Mouse (Mus musculus) embryonic facial prominence, embryonic 10.5 days (tissue): Measurements from ENCODE around the gene Phf21a. TPM values are rescaled to one million over a fixed set of nuclear protein-coding genes. Genes with fewer than 3 reads are reported as not detected.

Source experiments
- DNase-seq: peaks from one replicate; pipeline ENCODE4 v3.0.0-alpha.2; 2017; ENCODE audit warnings: low spot score
- H3K27ac ChIP-seq: fragments of 300-500 bp; sonication (generic); replicated peaks from 2 replicates; pipeline ENCODE4 v1.5.1; 2016; ENCODE audit warnings: mild to moderate bottlenecking
- H3K27me3 ChIP-seq: fragments of 300-500 bp; sonication (generic); replicated peaks from 2 replicates; pipeline ENCODE4 v1.6.1; 2016; ENCODE audit warnings: low read depth, mild to moderate bottlenecking; ENCODE audit not compliant: poor library complexity, severe bottlenecking
- H3K36me3 ChIP-seq: fragments of 300-500 bp; sonication (generic); replicated peaks from 2 replicates; pipeline ENCODE4 v1.6.1; 2016; ENCODE audit warnings: mild to moderate bottlenecking, moderate library complexity
- H3K4me1 ChIP-seq: fragments of 300-500 bp; sonication (generic); 2 replicates; pipeline ENCODE4 v1.6.1; 2016
- H3K4me3 ChIP-seq: fragments of 300-500 bp; sonication (generic); 2 replicates; pipeline ENCODE4 v1.5.1; 2016; ENCODE audit warnings: mild to moderate bottlenecking, moderate library complexity
- H3K9me3 ChIP-seq: fragments of 300-500 bp; sonication (generic); 2 replicates; pipeline ENCODE4 v1.6.1; 2016; ENCODE audit warnings: mild to moderate bottlenecking
- WGBS: fragments of 180-500 bp; shearing (Covaris S2); methylation state at CpG from one replicate; pipeline ENCODE4 v1.1.7; 2016; 5-methylcytosine and 5-hydroxymethylcytosine counted together
- polyA plus RNA-seq: library from polyadenylated mRNA; unstranded; fragments of >200 nt; fragmentation: Nextera tagmentation; extraction: Ambion mirVana; gene quantifications from 2 replicates; pipeline ENCODE4 v1.2.1, GENCODE M21; 2016

Phf21a gene
- polyA plus RNA-seq, 1 experiment from 2014 or later = 41.3 TPM

- Histone ChIP-seq H3K4me3 (no peak overlapping the region), H3K4me1 (no peaks in the 10 kb centered on the region), H3K27ac (no peak overlapping the region), H3K36me3 (no peaks in the 10 kb centered on the region), H3K27me3 (no peaks in the 10 kb centered on the region), H3K9me3 (no peaks in the 10 kb centered on the region)
- DNase-seq = peak; percentile 71
- 6% methylated on average over 6 of the region's 6 CpGs for WGBS
Measured at GRCm38 (mm10) chr2:92296402-92296801, 203.5 kb downstream of the Phf21a start.

- H3K27me3 ChIP-seq = no peaks in the 10 kb centered on the region
- H3K4me1 ChIP-seq = no peaks in the 10 kb centered on the region
- WGBS = 74% methylated on average over 10 of the region's 10 CpGs
- no peaks in the 10 kb centered on the region for H3K9me3 ChIP-seq
- DNase-seq = no peak
- H3K27ac ChIP-seq = no peak overlapping the region
- H3K4me3 ChIP-seq = no peak overlapping the region
- no peaks in the 10 kb centered on the region for H3K36me3 ChIP-seq
Measured at GRCm38 (mm10) chr2:92299896-92300295, 207.0 kb downstream of the Phf21a start.

GRCm38 (mm10) chr2:92301849-92302607, 209.1 kb downstream of the Phf21a start:
- Histone ChIP-seq H3K4me1 (no peaks in the 10 kb centered on the region), H3K9me3 (no peaks in the 10 kb centered on the region), H3K27ac (no peak overlapping the region), H3K27me3 (no peaks in the 10 kb centered on the region), H3K4me3 (no peak overlapping the region), H3K36me3 (no peaks in the 10 kb centered on the region)
- WGBS = 66% methylated on average over 5 of the region's 5 CpGs
- no peak for DNase-seq

- 93% methylated on average over 4 of the region's 4 CpGs for WGBS
- Histone ChIP-seq H3K36me3 (peaks cover 33% of the 10 kb centered on the region), H3K27me3 (no peaks in the 10 kb centered on the region), H3K9me3 (no peaks in the 10 kb centered on the region), H3K4me1 (no peaks in the 10 kb centered on the region; the same call in 1 of the 2 replicates), H3K27ac (no peak overlapping the region), H3K4me3 (no peak overlapping the region)
- DNase-seq = no peak
Measured at GRCm38 (mm10) chr2:92312542-92312941, 219.6 kb downstream of the Phf21a start.

- no peaks in the 10 kb centered on the region for H3K27me3 ChIP-seq
- H3K4me1 ChIP-seq = no peaks in the 10 kb centered on the region; the same call in 1 of the 2 replicates
- WGBS = 84% methylated on average over 1 of the region's 1 CpGs
Measured at GRCm38 (mm10) chr2:92314031-92314430, 221.1 kb downstream of the Phf21a start.

GRCm38 (mm10) chr2:92316652-92317051, 223.7 kb downstream of the Phf21a start:
- Histone ChIP-seq H3K4me3 (no peak overlapping the region), H3K27ac (no peak overlapping the region), H3K4me1 (no peaks in the 10 kb centered on the region; the same call in 1 of the 2 replicates), H3K36me3 (peaks cover 30% of the 10 kb centered on the region), H3K9me3 (no peaks in the 10 kb centered on the region), H3K27me3 (no peaks in the 10 kb centered on the region)
- 83% methylated on average over 3 of the region's 3 CpGs for WGBS
- no peak for DNase-seq

More at GRCm38 (mm10) chr2:92314031-92314430, 221.1 kb downstream of the Phf21a start:
- peaks cover 29% of the 10 kb centered on the region for H3K36me3 ChIP-seq
- H3K9me3 ChIP-seq = no peaks in the 10 kb centered on the region
- no peak overlapping the region for H3K4me3 ChIP-seq
- no peak overlapping the region for H3K27ac ChIP-seq
- DNase-seq = no peak

- H3K4me1 ChIP-seq = no peaks in the 10 kb centered on the region; the same call in 1 of the 2 replicates
- no peak overlapping the region for H3K4me3 ChIP-seq
- DNase-seq = no peak
- no peak overlapping the region for H3K27ac ChIP-seq
- 94% methylated on average over 5 of the region's 5 CpGs for WGBS
- no peaks in the 10 kb centered on the region for H3K27me3 ChIP-seq
- peaks cover 32% of the 10 kb centered on the region for H3K36me3 ChIP-seq
- no peaks in the 10 kb centered on the region for H3K9me3 ChIP-seq
Measured at GRCm38 (mm10) chr2:92317228-92317627, 224.3 kb downstream of the Phf21a start.

GRCm38 (mm10) chr2:92322669-92323068, 229.8 kb downstream of the Phf21a start:
- Histone ChIP-seq H3K27me3 (no peaks in the 10 kb centered on the region), H3K4me1 (0 out of 2 replicates have a peak, but pooled peaks cover 3% of the 10 kb centered on the region), H3K27ac (no peak overlapping the region), H3K36me3 (peaks cover 69% of the 10 kb centered on the region), H3K4me3 (no peak overlapping the region), H3K9me3 (no peaks in the 10 kb centered on the region)
- WGBS = 89% methylated on average over 2 of the region's 2 CpGs
- peak; percentile 19 for DNase-seq

- peaks cover 93% of the 10 kb centered on the region for H3K36me3 ChIP-seq
Measured at GRCm38 (mm10) chr2:92325676-92326075, 232.8 kb downstream of the Phf21a start.

GRCm38 (mm10) chr2:92326221-92326620, 233.3 kb downstream of the Phf21a start:
- no peak for DNase-seq
- H3K4me3 ChIP-seq = no peak overlapping the region
- 0 out of 2 replicates have a peak, but pooled peaks cover 3% of the 10 kb centered on the region for H3K4me1 ChIP-seq
- H3K27ac ChIP-seq = no peak overlapping the region
- WGBS = 90% methylated on average over 1 of the region's 1 CpGs
- H3K27me3 ChIP-seq = no peaks in the 10 kb centered on the region
- no peaks in the 10 kb centered on the region for H3K9me3 ChIP-seq
- peaks cover 93% of the 10 kb centered on the region for H3K36me3 ChIP-seq

More at GRCm38 (mm10) chr2:92325676-92326075, 232.8 kb downstream of the Phf21a start:
- no peaks in the 10 kb centered on the region for H3K9me3 ChIP-seq
- no peaks in the 10 kb centered on the region for H3K27me3 ChIP-seq
- DNase-seq = no peak
- H3K4me3 ChIP-seq = no peak overlapping the region
- 0 out of 2 replicates have a peak, but pooled peaks cover 3% of the 10 kb centered on the region for H3K4me1 ChIP-seq
- WGBS = 90% methylated on average over 7 of the region's 7 CpGs
- H3K27ac ChIP-seq = no peak overlapping the region

GRCm38 (mm10) chr2:92327601-92328000, 234.7 kb downstream of the Phf21a start:
- Histone ChIP-seq H3K36me3 (peaks cover 92% of the 10 kb centered on the region), H3K27ac (no peak overlapping the region), H3K9me3 (no peaks in the 10 kb centered on the region), H3K27me3 (no peaks in the 10 kb centered on the region), H3K4me1 (0 out of 2 replicates have a peak, but pooled peaks cover 3% of the 10 kb centered on the region), H3K4me3 (no peak overlapping the region)
- 95% methylated on average over 4 of the region's 4 CpGs for WGBS
- no peak for DNase-seq

GRCm38 (mm10) chr2:92328206-92328605, 235.3 kb downstream of the Phf21a start:
- 91% methylated on average over 8 of the region's 8 CpGs for WGBS
- H3K4me1 ChIP-seq = 0 out of 2 replicates have a peak, but pooled peaks cover 3% of the 10 kb centered on the region
- no peaks in the 10 kb centered on the region for H3K27me3 ChIP-seq
- no peak overlapping the region for H3K27ac ChIP-seq
- no peak overlapping the region for H3K4me3 ChIP-seq
- peaks cover 91% of the 10 kb centered on the region for H3K36me3 ChIP-seq
- no peaks in the 10 kb centered on the region for H3K9me3 ChIP-seq
- DNase-seq = no peak

- H3K9me3 ChIP-seq = no peaks in the 10 kb centered on the region
- H3K27ac ChIP-seq = no peak overlapping the region
- DNase-seq = peak; percentile 19
- 63% methylated on average over 2 of the region's 2 CpGs for WGBS
- no peaks in the 10 kb centered on the region for H3K27me3 ChIP-seq
- H3K36me3 ChIP-seq = peaks cover 96% of the 10 kb centered on the region
- no peak overlapping the region for H3K4me3 ChIP-seq
- H3K4me1 ChIP-seq = 0 out of 2 replicates have a peak, but pooled peaks cover 3% of the 10 kb centered on the region
Measured at GRCm38 (mm10) chr2:92330840-92331239, 237.9 kb downstream of the Phf21a start.
